Mouse (Mus musculus): ENCODE data around the gene Efcab9. TPM values are rescaled to one million over a fixed set of nuclear protein-coding genes. Genes with fewer than 3 reads are reported as not detected.

The Efcab9 gene
- 180 and 217 TPM in 2 replicates for polyA plus RNA-seq (2012; rRNA removed)

DNA sequence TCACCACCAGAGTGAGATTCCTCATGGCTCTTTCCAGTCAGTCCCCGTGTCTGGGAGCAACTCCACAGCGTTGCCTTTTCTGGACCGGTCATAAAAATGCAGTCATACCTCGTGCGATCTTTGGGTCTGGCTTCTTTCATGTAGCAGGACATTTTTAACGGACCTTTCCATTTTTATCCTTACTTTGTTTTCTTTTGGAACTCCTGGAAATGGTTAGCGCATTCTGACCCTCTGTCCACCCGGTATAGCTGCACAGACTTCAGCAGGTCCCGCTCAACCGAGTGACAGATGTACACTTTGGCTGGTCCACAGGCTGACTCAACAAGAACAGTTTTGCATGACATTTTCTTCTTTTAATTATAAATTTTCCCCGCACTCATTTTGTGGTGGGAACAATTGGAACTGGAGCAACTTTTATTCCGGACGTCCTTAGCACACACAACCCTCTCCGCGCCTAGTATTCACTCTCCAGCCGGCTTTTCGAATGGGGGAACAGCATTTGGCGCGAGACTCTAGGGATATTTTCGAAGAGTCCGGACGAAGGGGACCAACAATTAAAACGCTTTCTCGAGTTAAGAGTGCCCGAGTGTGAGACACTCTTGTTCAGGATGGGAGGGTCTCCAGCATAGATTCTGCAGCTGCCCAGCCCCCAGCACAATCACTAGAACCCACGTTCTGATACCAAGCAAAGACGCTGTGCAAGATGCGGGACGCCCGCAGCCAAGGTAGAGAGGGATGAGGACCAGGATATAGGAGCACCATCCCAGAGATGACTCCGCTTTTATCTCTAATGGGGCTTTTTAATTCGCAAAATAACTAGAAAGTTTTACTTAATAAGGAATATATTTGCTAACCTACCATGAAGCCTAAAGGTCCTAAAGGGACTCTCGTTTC, at the start of gene Efcab9:
Gene Efcab9 (minus strand): TSS at position 211 of the 894 bp plus-strand sequence.
- no peak for TF ChIP-seq POLR2A (IDR thresholded peaks at IDR 0.05; ENCODE audit: control insufficient read depth, low read depth, low read length)
- TF ChIP-seq CTCF (IDR thresholded peaks at IDR 0.05; ENCODE audit: control insufficient read depth, insufficient read depth, insufficient replicate concordance, low read depth, low read length): no peak
- no peaks in the 10 kb centered on the region for H3K27me3 ChIP-seq (ENCODE audit: control insufficient read depth, insufficient read depth, low read length)
- H3K27ac ChIP-seq (ENCODE audit: control insufficient read depth, insufficient read depth, low read depth, low read length): 0 out of 2 replicates have a peak within 1 kb of the TSS, but pooled peaks have one; percentile 15
- H3K4me1 ChIP-seq (ENCODE audit: control insufficient read depth, insufficient read depth, low read length): peaks cover 19% of the 10 kb centered on the region
- H3K36me3 ChIP-seq (ENCODE audit: control insufficient read depth, insufficient read depth, low read length): no peaks in the 10 kb centered on the region
- H3K4me3 ChIP-seq (ENCODE audit: control insufficient read depth, low read depth, low read length): peak within 1 kb of the TSS; percentile 80

DNA sequence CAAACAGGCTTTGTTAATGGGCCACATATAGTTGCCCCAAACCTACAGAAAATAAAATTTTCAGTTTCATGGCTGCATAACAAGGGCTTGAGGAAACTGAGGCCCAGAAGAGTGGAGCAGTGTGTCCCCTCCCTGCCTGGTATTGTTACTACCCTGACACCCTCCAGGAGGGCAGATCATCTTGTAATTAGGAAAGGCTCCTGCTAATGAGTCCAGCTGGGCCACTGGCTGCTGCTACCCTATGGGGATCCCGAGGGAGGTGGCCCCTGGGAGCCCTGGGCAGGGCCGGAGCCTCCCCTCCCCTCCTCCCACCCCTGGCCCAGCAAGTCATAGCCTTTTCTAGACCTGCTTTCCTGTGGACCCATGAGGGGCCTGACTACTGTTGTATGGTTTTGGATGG, 49.1 kb upstream of the Efcab9 start:
- no peak overlapping the region for H3K27ac ChIP-seq (ENCODE audit: control insufficient read depth, insufficient read depth, low read depth, low read length)
- no peak for TF ChIP-seq POLR2A (IDR thresholded peaks at IDR 0.05; ENCODE audit: control insufficient read depth, low read depth, low read length)
- H3K36me3 ChIP-seq (ENCODE audit: control insufficient read depth, insufficient read depth, low read length): no peaks in the 10 kb centered on the region; the same call in 1 of the 2 replicates
- H3K27me3 ChIP-seq (ENCODE audit: control insufficient read depth, insufficient read depth, low read length): no peaks in the 10 kb centered on the region
- H3K4me3 ChIP-seq (ENCODE audit: control insufficient read depth, low read depth, low read length): peak overlapping the region; percentile 58
- peaks cover 11% of the 10 kb centered on the region for H3K4me1 ChIP-seq (ENCODE audit: control insufficient read depth, insufficient read depth, low read length)

DNA sequence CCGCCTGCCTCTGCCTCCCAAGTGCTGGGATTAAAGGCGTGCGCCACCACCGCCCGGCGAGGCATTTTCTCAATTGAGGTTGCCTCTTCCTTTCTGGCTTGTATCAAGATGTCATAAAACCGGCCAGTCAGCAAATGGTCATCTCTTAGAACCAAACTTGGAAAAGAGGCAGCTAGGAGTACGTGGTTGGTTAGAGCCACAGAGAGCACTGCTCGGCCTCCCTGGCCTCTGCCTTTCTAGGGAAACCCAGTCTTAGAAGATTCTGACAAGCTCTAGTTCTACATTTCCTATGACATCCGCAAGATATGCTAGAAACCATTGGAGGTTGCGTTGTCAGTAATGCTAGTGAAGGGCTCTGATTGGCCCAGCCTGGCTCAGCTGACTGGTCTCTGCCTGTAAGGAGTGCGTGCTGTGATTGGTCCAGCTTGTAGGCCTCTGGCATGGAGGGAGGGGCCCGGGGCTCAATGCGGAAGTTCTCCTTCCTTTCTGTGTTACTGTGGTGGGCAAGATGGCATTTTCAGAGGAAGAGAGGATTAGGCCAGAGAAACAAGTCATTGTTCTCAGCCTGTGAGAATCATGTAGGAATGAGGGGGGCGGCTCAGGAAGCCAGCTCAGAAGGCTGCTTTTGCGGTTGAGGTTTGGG, 48.5 kb upstream of the Efcab9 start:
- H3K27me3 ChIP-seq (ENCODE audit: control insufficient read depth, insufficient read depth, low read length): no peaks in the 10 kb centered on the region
- TF ChIP-seq CTCF (IDR thresholded peaks at IDR 0.05; ENCODE audit: control insufficient read depth, insufficient read depth, insufficient replicate concordance, low read depth, low read length) (no peak), POLR2A (IDR thresholded peaks at IDR 0.05; ENCODE audit: control insufficient read depth, low read depth, low read length) (no peak)
- no peak overlapping the region for H3K27ac ChIP-seq (ENCODE audit: control insufficient read depth, insufficient read depth, low read depth, low read length)
- peak overlapping the region; percentile 58 for H3K4me3 ChIP-seq (ENCODE audit: control insufficient read depth, low read depth, low read length)
- no peaks in the 10 kb centered on the region; the same call in 1 of the 2 replicates for H3K36me3 ChIP-seq (ENCODE audit: control insufficient read depth, insufficient read depth, low read length)
- H3K4me1 ChIP-seq (ENCODE audit: control insufficient read depth, insufficient read depth, low read length): peaks cover 11% of the 10 kb centered on the region

DNA sequence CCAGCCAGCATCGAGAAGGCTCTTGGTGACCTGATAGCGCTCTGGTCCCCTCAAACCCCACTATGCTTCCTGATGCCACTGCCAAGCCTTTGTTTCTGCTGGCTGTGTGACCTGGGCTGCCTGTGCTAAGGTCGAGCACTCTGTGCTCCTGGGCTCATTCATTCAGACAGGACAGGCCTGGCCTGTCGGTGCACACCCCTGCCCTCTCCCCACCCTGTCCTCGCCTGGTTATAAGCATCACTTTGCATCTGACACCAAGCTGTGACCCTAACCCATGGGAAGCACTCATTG, 44.8 kb upstream of the Efcab9 start:
- no peak overlapping the region for H3K27ac ChIP-seq (ENCODE audit: control insufficient read depth, insufficient read depth, low read depth, low read length)
- TF ChIP-seq POLR2A (IDR thresholded peaks at IDR 0.05; ENCODE audit: control insufficient read depth, low read depth, low read length) (no peak), CTCF (IDR thresholded peaks at IDR 0.05; ENCODE audit: control insufficient read depth, insufficient read depth, insufficient replicate concordance, low read depth, low read length) (no peak)

DNA sequence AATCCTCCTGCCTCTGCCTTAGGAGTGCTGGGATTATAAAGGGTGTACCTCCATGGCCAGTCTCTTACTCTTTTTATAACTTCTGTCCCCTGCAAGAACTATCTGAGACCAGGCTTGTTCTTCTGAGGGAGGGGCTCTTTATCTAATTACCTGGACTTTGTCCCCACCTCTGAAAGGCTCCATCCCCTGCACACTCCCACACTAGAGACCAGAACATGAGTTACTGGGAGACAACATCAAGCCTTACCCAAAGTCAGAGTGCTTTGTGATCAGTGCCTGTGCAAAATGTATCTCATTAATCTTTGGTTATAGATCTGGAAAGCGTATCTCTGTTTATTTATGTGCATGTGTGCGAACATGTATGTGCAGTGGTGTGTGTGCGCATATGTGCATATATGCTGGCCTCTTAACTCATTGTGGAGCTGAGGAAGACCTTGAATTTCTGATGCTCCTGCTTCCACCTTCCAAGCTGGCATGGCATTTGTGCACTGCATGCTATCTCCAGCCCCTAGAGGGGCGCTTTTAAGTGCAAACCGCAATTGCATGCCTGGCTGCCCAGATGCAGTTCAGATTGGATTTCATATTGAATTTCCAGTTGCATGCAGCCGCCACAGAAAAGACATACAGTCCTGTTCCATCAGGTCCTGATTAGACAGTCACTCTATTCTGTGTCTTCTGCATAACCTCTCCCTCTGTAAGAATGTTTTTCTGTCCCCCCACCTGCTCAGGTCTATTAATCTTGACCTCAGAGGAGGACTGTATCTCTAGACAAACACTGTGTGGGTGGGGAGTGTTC, 44.3 kb upstream of the Efcab9 start:
- H3K4me1 ChIP-seq (ENCODE audit: control insufficient read depth, insufficient read depth, low read length): peaks cover 8% of the 10 kb centered on the region
- TF ChIP-seq CTCF (IDR thresholded peaks at IDR 0.05; ENCODE audit: control insufficient read depth, insufficient read depth, insufficient replicate concordance, low read depth, low read length) (no peak), POLR2A (IDR thresholded peaks at IDR 0.05; ENCODE audit: control insufficient read depth, low read depth, low read length) (no peak)
- H3K27me3 ChIP-seq (ENCODE audit: control insufficient read depth, insufficient read depth, low read length): no peaks in the 10 kb centered on the region
- H3K36me3 ChIP-seq (ENCODE audit: control insufficient read depth, insufficient read depth, low read length): no peaks in the 10 kb centered on the region
- no peak overlapping the region for H3K4me3 ChIP-seq (ENCODE audit: control insufficient read depth, low read depth, low read length)
- no peak overlapping the region for H3K27ac ChIP-seq (ENCODE audit: control insufficient read depth, insufficient read depth, low read depth, low read length)

More for the DNA sequence above, 44.8 kb upstream of the Efcab9 start:
- H3K4me1 ChIP-seq (ENCODE audit: control insufficient read depth, insufficient read depth, low read length): peaks cover 11% of the 10 kb centered on the region
- H3K4me3 ChIP-seq (ENCODE audit: control insufficient read depth, low read depth, low read length): no peak overlapping the region
- H3K27me3 ChIP-seq (ENCODE audit: control insufficient read depth, insufficient read depth, low read length): no peaks in the 10 kb centered on the region
- no peaks in the 10 kb centered on the region for H3K36me3 ChIP-seq (ENCODE audit: control insufficient read depth, insufficient read depth, low read length)

DNA sequence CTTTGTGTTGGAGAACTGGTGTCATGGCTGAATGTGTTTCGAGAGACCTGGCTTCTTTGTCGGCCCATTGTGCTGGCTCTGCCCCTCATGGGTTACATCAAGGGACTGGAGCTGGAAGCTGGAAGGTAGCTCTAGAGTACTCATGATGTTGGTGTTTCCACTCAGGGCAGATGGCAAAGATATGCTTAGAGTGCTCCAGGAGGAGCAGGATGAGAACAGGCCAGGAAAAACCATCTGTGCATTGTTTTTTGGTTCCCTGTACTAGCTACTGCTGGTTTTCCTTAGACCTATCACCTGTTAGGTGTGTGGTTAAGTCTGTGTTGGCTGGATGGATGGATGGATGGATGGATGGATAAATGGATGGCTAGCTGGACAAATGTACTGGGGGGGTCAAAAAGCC, 41.8 kb upstream of the Efcab9 start:
- no peaks in the 10 kb centered on the region for H3K27me3 ChIP-seq (ENCODE audit: control insufficient read depth, insufficient read depth, low read length)
- no peak for TF ChIP-seq POLR2A (IDR thresholded peaks at IDR 0.05; ENCODE audit: control insufficient read depth, low read depth, low read length)
- TF ChIP-seq CTCF (IDR thresholded peaks at IDR 0.05; ENCODE audit: control insufficient read depth, insufficient read depth, insufficient replicate concordance, low read depth, low read length): no peak
- no peak overlapping the region for H3K4me3 ChIP-seq (ENCODE audit: control insufficient read depth, low read depth, low read length)
- no peaks in the 10 kb centered on the region for H3K36me3 ChIP-seq (ENCODE audit: control insufficient read depth, insufficient read depth, low read length)
- H3K27ac ChIP-seq (ENCODE audit: control insufficient read depth, insufficient read depth, low read depth, low read length): no peak overlapping the region
- H3K4me1 ChIP-seq (ENCODE audit: control insufficient read depth, insufficient read depth, low read length): no peaks in the 10 kb centered on the region

DNA sequence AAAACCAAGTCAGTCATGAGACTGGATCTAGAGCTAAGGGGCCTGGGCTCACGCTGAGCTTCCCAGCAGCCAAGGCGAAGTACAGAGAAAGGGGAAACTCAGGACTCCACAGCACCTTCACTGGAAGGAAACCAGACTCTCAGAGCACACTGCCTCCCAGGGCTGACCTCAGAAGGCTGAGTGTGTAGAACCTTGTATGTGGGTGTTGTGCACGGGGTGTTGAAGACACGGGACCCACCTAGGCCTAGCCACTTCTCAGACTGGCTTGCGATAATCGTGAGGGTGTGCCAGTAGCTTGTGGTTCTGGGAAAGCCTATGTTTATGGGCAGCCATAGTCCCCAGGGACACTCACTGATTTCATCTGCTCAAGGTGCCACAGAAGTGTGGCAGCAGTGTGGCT, 39.2 kb upstream of the Efcab9 start:
- H3K4me1 ChIP-seq (ENCODE audit: control insufficient read depth, insufficient read depth, low read length): no peaks in the 10 kb centered on the region
- TF ChIP-seq CTCF (IDR thresholded peaks at IDR 0.05; ENCODE audit: control insufficient read depth, insufficient read depth, insufficient replicate concordance, low read depth, low read length) (no peak), POLR2A (IDR thresholded peaks at IDR 0.05; ENCODE audit: control insufficient read depth, low read depth, low read length) (no peak)
- H3K27me3 ChIP-seq (ENCODE audit: control insufficient read depth, insufficient read depth, low read length): no peaks in the 10 kb centered on the region
- no peaks in the 10 kb centered on the region for H3K36me3 ChIP-seq (ENCODE audit: control insufficient read depth, insufficient read depth, low read length)
- H3K27ac ChIP-seq (ENCODE audit: control insufficient read depth, insufficient read depth, low read depth, low read length): no peak overlapping the region
- no peak overlapping the region for H3K4me3 ChIP-seq (ENCODE audit: control insufficient read depth, low read depth, low read length)
